Mouse (Mus musculus) cortical plate, adult 2 months (tissue): ENCODE results near the gene Hoxa10.

Experiments
- CTCF ChIP-seq: fragments of 200-500 bp; IDR thresholded peaks from 2 replicates; pipeline ENCODE4 v1.5.1; 2011; ENCODE audit warnings: mild to moderate bottlenecking, control low read depth, low read length; ENCODE audit not compliant: insufficient read depth; ENCODE audit errors: extremely low read depth
- POLR2A ChIP-seq: fragments of 200-500 bp; IDR thresholded peaks from 2 replicates; pipeline ENCODE4 v1.6.1; 2011; ENCODE audit warnings: mild to moderate bottlenecking, low read length, control low read depth; ENCODE audit not compliant: insufficient read depth; ENCODE audit errors: extremely low read depth

DNA sequence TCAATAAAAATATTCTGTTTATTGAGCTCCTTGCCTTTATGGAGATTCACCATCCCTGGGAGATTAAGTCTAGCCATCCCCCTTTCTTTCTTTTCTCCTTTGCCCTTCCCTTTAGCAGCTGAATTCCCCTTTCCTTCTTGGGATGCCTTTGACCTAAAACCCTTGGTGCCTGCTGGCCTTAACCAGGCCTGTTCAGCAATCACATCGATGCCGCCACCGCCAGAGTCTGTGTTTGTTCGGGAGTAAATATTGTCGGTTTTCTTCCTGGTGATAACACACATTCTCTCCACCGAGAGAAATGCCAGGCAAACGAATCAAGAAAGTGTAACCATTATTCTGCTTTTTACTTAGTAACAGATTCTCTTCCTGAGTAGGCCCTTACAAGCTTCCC is 2.5 kb downstream of the Hoxa10 start:
- TF ChIP-seq CTCF = no peak
- TF ChIP-seq POLR2A = no peak
